ENCODE assay signal across 10 mouse cellular contexts in genomic region chr5:114572997-114573396, GRCm38 (mm10). TPM values are rescaled to one million over a fixed set of nuclear protein-coding genes. Genes with fewer than 3 reads are reported as not detected.
DNase-seq lines count a peak whose midpoint lies in the region; ATAC-seq and TF ChIP-seq lines count a peak whose summit lies in the region.
"Had no signal": no experiment of that assay in that cellular context is flagged by ENCODE, and none has a peak within 500 bp of the region (broad histone marks: within the 10 kb centered on the region; RNA-seq: fewer than 3 reads in every experiment).

No protein-coding gene starts in this region.

- H3K4me2 ChIP-seq in hindbrain, postnatal 0 days (ENCODE audit: low read depth, low read length): 0 out of 2 replicates have a peak overlapping the region, but pooled peaks have one; percentile 69
- H3K4me2 ChIP-seq in midbrain, embryonic 14.5 days (ENCODE audit: low read length): peak overlapping the region; percentile 89

- H3K9me3 ChIP-seq in hindbrain, postnatal 0 days (ENCODE audit: low read length): no peaks in the 10 kb centered on the region
- no peaks in the 10 kb centered on the region for H3K9me3 ChIP-seq in midbrain, embryonic 14.5 days (ENCODE audit: control insufficient read depth, low read length)

- TF ChIP-seq CTCF in hindbrain, postnatal 0 days (IDR thresholded peaks at IDR 0.05; ENCODE audit: low read depth): no peak
- TF ChIP-seq CTCF in layer of hippocampus, adult 2 months (conservative IDR thresholded peaks at IDR 0.05): no peak

- H3K4me1 ChIP-seq in hindbrain, postnatal 0 days (ENCODE audit: insufficient read depth, low read length): peaks cover 53% of the 10 kb centered on the region
- H3K4me1 ChIP-seq in midbrain, embryonic 14.5 days (ENCODE audit: control insufficient read depth, insufficient read depth, low read length): peaks cover 93% of the 10 kb centered on the region

- DNase-seq in cerebellum, postnatal 10 days: peak; percentile 34 to 60
- no peak for DNase-seq in cerebellum, adult 8-10 months
- DNase-seq in embryo, embryonic 10.5 days (ENCODE audit: low spot score): peak; percentile 61
- no peak for DNase-seq in hindbrain, postnatal 0 days (ENCODE audit: low spot score)
- no peak for DNase-seq in midbrain, embryonic 14.5 days
- DNase-seq in heart, postnatal 36 days: no peak
- DNase-seq in layer of hippocampus, adult 2 months (ENCODE audit: low spot score in 2 of 2): no peak
- no peak for DNase-seq in left cerebral cortex, postnatal 10 days (ENCODE audit: extremely low spot score in 1 of 2, low spot score in 2 of 2)
- DNase-seq: heart, adult 11 months had no signal

- ATAC-seq in hindbrain, postnatal 0 days: no peak
- ATAC-seq in midbrain, embryonic 14.5 days (ENCODE audit: low FRiP score, low TSS enrichment): no peak
- ATAC-seq: Patski had no signal

- H3K36me3 ChIP-seq in hindbrain, postnatal 0 days (ENCODE audit: insufficient read depth, low read length): no peaks in the 10 kb centered on the region
- no peaks in the 10 kb centered on the region for H3K36me3 ChIP-seq in midbrain, embryonic 14.5 days (ENCODE audit: control insufficient read depth, insufficient read depth, low read length)

- no peak overlapping the region for H3K27ac ChIP-seq in hindbrain, postnatal 0 days
- 0 out of 2 replicates have a peak overlapping the region, but pooled peaks have one; percentile 2 for H3K27ac ChIP-seq in midbrain, embryonic 14.5 days (replicated peaks; ENCODE audit: low read depth, low read length)
- H3K27ac ChIP-seq in layer of hippocampus, adult 2 months: no peak overlapping the region

- H3K9ac ChIP-seq in hindbrain, postnatal 0 days (replicated peaks; ENCODE audit: low read length): no peak overlapping the region
- peak overlapping the region; percentile 60; the same call in 1 of the 2 replicates for H3K9ac ChIP-seq in midbrain, embryonic 14.5 days (replicated peaks; ENCODE audit: low read length)

- H3K27me3 ChIP-seq in hindbrain, postnatal 0 days (ENCODE audit: insufficient read depth, low read length): no peaks in the 10 kb centered on the region
- H3K27me3 ChIP-seq in midbrain, embryonic 14.5 days (ENCODE audit: control insufficient read depth, insufficient read depth, low read length): no peaks in the 10 kb centered on the region; the same call in 1 of the 2 replicates
- H3K27me3 ChIP-seq: Patski had no signal

- intact Hi-C loops in heart, postnatal 36 days (cut with DNase I): no loop called here
- intact Hi-C loops in left cerebral cortex, postnatal 10 days (cut with DNase I): no loop called here

- no peak overlapping the region for H3K4me3 ChIP-seq in hindbrain, postnatal 0 days (ENCODE audit: low read length)
- no peak overlapping the region for H3K4me3 ChIP-seq in midbrain, embryonic 14.5 days (replicated peaks; ENCODE audit: low read depth, low read length)
- no peak overlapping the region for H3K4me3 ChIP-seq in layer of hippocampus, adult 2 months

- WGBS in hindbrain, postnatal 0 days: 33% methylated on average over 1 of the region's 2 CpGs
- 19% methylated on average over 2 of the region's 2 CpGs for WGBS in midbrain, embryonic 14.5 days

RNA-seq across cellular contexts. Expression of gene Fam222a, which starts 5.2 kb away (rescaled TPM):
- 11.7 and 15.1 TPM in 2 replicates for total RNA-seq in hindbrain, postnatal 0 days (2014; rRNA removed)
- polyA plus RNA-seq in hindbrain, postnatal 0 days (2015; fragmentation: Nextera tagmentation; extraction: Ambion mirVana): 2.8 and 2.9 TPM in 2 replicates
- polyA plus RNA-seq in midbrain, embryonic 14.5 days (2014; fragmentation: Nextera tagmentation; extraction: Ambion mirVana): 5.7 and 7.0 TPM in 2 replicates
- total RNA-seq in heart, postnatal 36 days (2021): 1 to 10 TPM; 1.6 to 1.9 TPM
- 1 to 10 TPM; 3.5 to 4.1 TPM for total RNA-seq in layer of hippocampus, adult 2 months (2021)
- total RNA-seq in left cerebral cortex, postnatal 10 days (2021): 1 to 10 TPM; 6.4 to 7.4 TPM

Comparison
In these comparisons a context has a peak if more than half of its experiments do, and no peak if none do; other contexts are left out.
1. DNase-seq: peak in cerebellum, postnatal 10 days (2 of 2) and embryo, embryonic 10.5 days (single experiment); none in cerebellum, adult 8-10 months (single experiment), hindbrain, postnatal 0 days (single experiment), midbrain, embryonic 14.5 days (single experiment), heart, postnatal 36 days (0 of 2), layer of hippocampus, adult 2 months (0 of 2) and left cerebral cortex, postnatal 10 days (0 of 2).